Mouse (Mus musculus): ENCODE measurements around the gene Gm3259.
"Not testable (repeated sequence)": the region's sequence is repeated elsewhere in the genome, so short reads cannot be mapped to it uniquely, and the experiment has no call there.

Gm3259 gene

GRCm38 (mm10) chr5:95305611-95306010, at the start of gene Gm3259:
TSS of gene Gm3259 (plus strand) at chr5:95305911.
- not testable (repeated sequence) for DNase-seq

- DNase-seq = not testable (repeated sequence)
These were observed 33.0 kb upstream of the Gm3259 start, which contains the start of gene Gm10424 for GRCm38 (mm10) chr5:95272668-95273067. TSS of gene Gm10424 (minus strand) at chr5:95272768.

Data from cerebellum, adult 9-11 months (tissue).